Mouse (Mus musculus) forebrain, embryonic 14.5 days (tissue): Measurements from ENCODE around the gene Vav3. TPM values are rescaled to one million over a fixed set of nuclear protein-coding genes. Genes with fewer than 3 reads are reported as not detected.

Experiments
- ATAC-seq: fragments of 200-750 bp; cut with Nextera tagmentation; 2 replicates; pipeline ENCODE4 v1.8.0; 2017; ENCODE audit warnings: mild to moderate bottlenecking, moderate library complexity
- DNase-seq: peaks from one replicate; pipeline ENCODE4 v3.0.0-alpha.2; 2015; ENCODE audit warnings: low spot score
- H3K27ac ChIP-seq: fragments of 300-500 bp; sonication (generic); 2 replicates; pipeline ENCODE4 v1.5.1; 2014; ENCODE audit warnings: low read depth, mild to moderate bottlenecking, control low read depth, low read length, moderate library complexity
- H3K27me3 ChIP-seq: fragments of 300-500 bp; sonication (generic); replicated peaks from 2 replicates; pipeline ENCODE4 v1.6.1; 2014; ENCODE audit warnings: low read length, control low read depth, mixed read lengths; ENCODE audit not compliant: control insufficient read depth, insufficient read depth
- H3K36me3 ChIP-seq: fragments of 300-500 bp; sonication (generic); 2 replicates; pipeline ENCODE4 v1.6.1; 2014; ENCODE audit warnings: low read length, control low read depth; ENCODE audit not compliant: control insufficient read depth, insufficient read depth
- H3K4me1 ChIP-seq: fragments of 300-500 bp; sonication (generic); 2 replicates; pipeline ENCODE4 v1.6.1; 2014; ENCODE audit warnings: antibody characterized with exemption, low read length, control low read depth; ENCODE audit not compliant: control insufficient read depth, insufficient read depth
- H3K4me2 ChIP-seq: fragments of 300-500 bp; sonication (generic); 2 replicates; pipeline ENCODE4 v1.6.1; 2014; ENCODE audit warnings: mild to moderate bottlenecking, control low read depth, low read length
- H3K4me3 ChIP-seq: fragments of 300-500 bp; sonication (generic); 2 replicates; pipeline ENCODE4 v1.5.1; 2014; ENCODE audit warnings: low read depth, low read length, control low read depth
- H3K9ac ChIP-seq: fragments of 300-500 bp; sonication (generic); 2 replicates; pipeline ENCODE4 v1.6.1; 2014; ENCODE audit warnings: mild to moderate bottlenecking, low read length, control low read depth, moderate library complexity
- H3K9me3 ChIP-seq: fragments of 300-500 bp; sonication (generic); replicated peaks from 2 replicates; pipeline ENCODE4 v1.6.1; 2016; ENCODE audit warnings: low read length, control low read depth, mixed read lengths; ENCODE audit not compliant: control insufficient read depth
- WGBS: fragments of 180-500 bp; shearing (Covaris S2); extraction: QIAGEN DNeasy Blood & Tissue Kit; methylation state at CpG from one replicate; pipeline ENCODE4 v1.1.7; 2014; 5-methylcytosine and 5-hydroxymethylcytosine counted together
- polyA plus RNA-seq: library from polyadenylated mRNA; unstranded; fragments of >200 nt; fragmentation: Nextera tagmentation; extraction: Ambion mirVana; gene quantifications from 2 replicates; pipeline ENCODE4 v1.2.1, GENCODE M21; 2014

Vav3 gene
- polyA plus RNA-seq, 1 experiment from 2014 or later, result 7.5 TPM

DNA sequence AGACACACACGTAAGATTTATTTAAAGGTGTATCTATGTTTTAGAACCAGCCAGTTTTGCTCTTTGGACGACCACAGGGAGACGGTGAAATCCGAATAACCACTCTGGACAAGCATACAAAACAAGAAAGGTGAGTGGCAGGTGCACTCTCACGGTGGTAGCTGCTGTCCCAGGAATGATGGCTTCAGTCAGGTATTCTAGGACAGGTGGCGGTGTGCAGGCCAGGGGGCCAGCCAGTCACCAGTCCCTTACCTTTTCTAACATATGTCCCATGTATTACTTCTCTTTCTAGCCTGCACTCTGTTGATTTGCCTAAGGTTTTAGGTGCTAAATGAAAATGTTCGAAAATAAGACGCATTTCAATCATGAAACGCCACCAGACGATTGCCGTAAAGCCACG is 185.4 kb downstream of the Vav3 start:
- no peaks in the 10 kb centered on the region for H3K4me1 ChIP-seq
- no peak overlapping the region for H3K27ac ChIP-seq
- H3K4me3 ChIP-seq, result no peak overlapping the region
- DNase-seq (no peak), ATAC-seq (0 out of 2 replicates have a peak, but pooled peaks have one; percentile 51)
- 91% methylated on average over 12 of the region's 12 CpGs for WGBS
- no peak overlapping the region for H3K9ac ChIP-seq
- no peaks in the 10 kb centered on the region for H3K9me3 ChIP-seq
- H3K27me3 ChIP-seq, result no peaks in the 10 kb centered on the region
- H3K4me2 ChIP-seq, result no peak overlapping the region
- H3K36me3 ChIP-seq, result no peaks in the 10 kb centered on the region

DNA sequence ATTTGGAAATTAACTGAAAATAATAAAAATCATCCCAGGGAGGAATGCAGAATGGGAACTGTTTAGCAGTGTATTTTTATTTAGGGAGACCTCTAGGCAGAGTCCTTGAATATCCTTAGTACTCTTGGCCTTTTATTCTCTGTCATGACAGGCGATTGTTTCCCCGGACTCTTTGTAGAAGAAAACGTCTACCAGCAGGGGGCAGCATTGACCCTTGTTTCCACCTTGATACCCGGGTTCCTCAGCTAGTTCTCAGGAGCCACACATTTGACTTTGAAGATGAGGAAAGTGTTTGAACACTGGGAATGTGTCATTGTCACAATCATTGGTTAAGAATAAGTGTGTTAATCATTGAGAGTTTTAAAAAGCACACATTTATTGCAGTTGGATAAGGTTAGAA is 185.8 kb downstream of the Vav3 start:
- Histone ChIP-seq H3K4me1 (no peaks in the 10 kb centered on the region), H3K4me3 (no peak overlapping the region), H3K36me3 (no peaks in the 10 kb centered on the region), H3K9ac (no peak overlapping the region), H3K9me3 (no peaks in the 10 kb centered on the region), H3K4me2 (no peak overlapping the region), H3K27me3 (no peaks in the 10 kb centered on the region), H3K27ac (no peak overlapping the region)
- peak; percentile 76 for ATAC-seq
- 2% methylated on average over 4 of the region's 4 CpGs for WGBS
- peak; percentile 93 for DNase-seq

DNA sequence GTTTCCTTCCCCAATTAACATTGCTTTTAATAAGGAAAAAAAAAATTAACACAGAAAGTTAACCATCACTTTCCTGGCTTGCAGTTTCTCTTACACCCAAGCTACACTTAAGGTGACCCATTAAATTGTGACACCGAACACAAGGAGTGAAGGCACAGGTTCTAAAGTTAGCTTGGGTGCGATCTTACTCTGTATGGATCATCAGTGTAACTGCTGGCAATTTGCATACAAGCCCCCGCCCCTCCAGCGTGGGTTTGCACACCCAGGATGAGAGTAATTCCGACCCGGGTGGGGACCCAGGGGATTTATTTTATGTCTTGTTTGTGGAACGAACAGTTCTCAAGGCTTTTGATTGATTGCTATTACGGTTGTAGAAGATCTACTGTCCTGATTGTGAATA is 186.2 kb downstream of the Vav3 start:
- no peak overlapping the region for H3K27ac ChIP-seq
- H3K36me3 ChIP-seq, result no peaks in the 10 kb centered on the region
- no peaks in the 10 kb centered on the region for H3K4me1 ChIP-seq
- H3K9ac ChIP-seq, result no peak overlapping the region
- no peak overlapping the region for H3K4me2 ChIP-seq
- H3K9me3 ChIP-seq, result no peaks in the 10 kb centered on the region
- H3K4me3 ChIP-seq, result no peak overlapping the region
- H3K27me3 ChIP-seq, result no peaks in the 10 kb centered on the region
- DNase-seq (no peak), ATAC-seq (0 out of 2 replicates have a peak, but pooled peaks have one; percentile 15)
- WGBS, result 72% methylated on average over 8 of the region's 8 CpGs

DNA sequence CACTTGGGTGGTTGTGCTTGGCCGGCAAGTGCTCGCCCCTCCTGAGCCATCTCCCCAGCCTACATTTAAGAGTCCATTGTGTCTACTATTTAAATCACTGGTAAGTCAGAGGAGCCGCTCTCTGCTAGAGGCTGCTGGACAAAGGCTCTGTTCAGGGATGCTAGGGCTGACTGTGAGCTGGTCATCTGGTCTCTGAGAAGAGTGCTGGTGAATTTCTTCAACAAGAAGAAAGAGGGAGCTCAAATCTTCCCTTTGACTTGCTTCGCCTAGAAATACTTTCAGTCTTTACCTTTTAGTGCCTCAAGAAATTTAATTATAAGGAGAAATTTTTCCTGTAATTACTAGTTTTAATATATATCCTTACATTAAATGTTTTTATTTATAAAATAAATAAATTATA is 188.2 kb downstream of the Vav3 start:
- no peaks in the 10 kb centered on the region for H3K27me3 ChIP-seq
- ATAC-seq (no peak), DNase-seq (peak; percentile 36)
- no peak overlapping the region for H3K4me3 ChIP-seq
- H3K9me3 ChIP-seq, result no peaks in the 10 kb centered on the region
- 64% methylated on average over 4 of the region's 4 CpGs for WGBS
- no peaks in the 10 kb centered on the region for H3K36me3 ChIP-seq
- no peak overlapping the region for H3K27ac ChIP-seq
- H3K9ac ChIP-seq, result no peak overlapping the region
- no peaks in the 10 kb centered on the region for H3K4me1 ChIP-seq
- no peak overlapping the region for H3K4me2 ChIP-seq

DNA sequence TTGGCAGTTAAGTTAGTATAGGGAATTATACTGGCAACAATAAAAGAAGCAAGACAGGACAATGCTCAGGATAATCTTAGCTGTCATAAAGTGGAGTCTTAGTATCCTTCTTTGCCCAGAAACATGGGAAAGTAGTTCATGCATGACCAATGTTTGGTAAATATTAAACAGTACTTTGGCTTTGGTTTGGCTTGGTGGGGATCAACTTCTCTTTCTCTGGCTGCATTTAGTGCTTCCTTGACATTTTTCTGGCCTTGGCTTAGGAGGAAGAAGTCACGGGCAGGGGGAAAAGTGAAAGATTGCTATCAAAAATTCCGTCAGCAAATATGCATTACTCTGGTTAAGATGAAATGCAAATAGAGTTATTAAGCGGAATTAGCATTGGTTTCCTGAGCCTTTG is 197.2 kb downstream of the Vav3 start:
- Histone ChIP-seq H3K4me3 (no peak overlapping the region), H3K36me3 (no peaks in the 10 kb centered on the region), H3K9ac (no peak overlapping the region), H3K27me3 (no peaks in the 10 kb centered on the region), H3K4me1 (0 out of 2 replicates have a peak, but pooled peaks cover 2% of the 10 kb centered on the region), H3K4me2 (no peak overlapping the region), H3K9me3 (no peaks in the 10 kb centered on the region), H3K27ac (no peak overlapping the region)
- ATAC-seq (no peak), DNase-seq (no peak)
- WGBS, result 78% methylated on average over 3 of the region's 3 CpGs

DNA sequence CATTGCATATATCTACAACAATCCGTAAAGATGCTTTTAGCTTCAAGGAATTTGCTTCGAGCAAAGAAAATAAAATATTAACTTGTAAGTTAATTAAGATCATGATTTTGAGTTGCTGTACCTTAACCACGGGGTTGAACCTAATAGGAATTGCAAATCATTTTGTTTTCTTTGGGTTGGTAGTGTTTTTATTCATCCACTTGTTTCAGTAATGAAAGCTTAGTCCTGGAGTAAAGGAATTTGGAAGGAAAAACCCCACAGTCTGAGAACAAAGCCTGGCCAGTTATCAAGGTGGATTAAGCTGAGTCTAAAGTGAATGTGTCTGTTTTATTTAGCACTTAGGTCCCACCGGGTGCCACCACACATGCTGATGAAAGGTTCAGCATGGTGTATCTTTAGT is 199.6 kb downstream of the Vav3 start:
- WGBS, result 37% methylated on average over 4 of the region's 4 CpGs
- Histone ChIP-seq H3K27me3 (no peaks in the 10 kb centered on the region), H3K4me3 (no peak overlapping the region), H3K9me3 (no peaks in the 10 kb centered on the region), H3K4me2 (no peak overlapping the region), H3K9ac (no peak overlapping the region), H3K4me1 (0 out of 2 replicates have a peak, but pooled peaks cover 2% of the 10 kb centered on the region), H3K27ac (no peak overlapping the region), H3K36me3 (no peaks in the 10 kb centered on the region)
- DNase-seq (no peak), ATAC-seq (no peak)

DNA sequence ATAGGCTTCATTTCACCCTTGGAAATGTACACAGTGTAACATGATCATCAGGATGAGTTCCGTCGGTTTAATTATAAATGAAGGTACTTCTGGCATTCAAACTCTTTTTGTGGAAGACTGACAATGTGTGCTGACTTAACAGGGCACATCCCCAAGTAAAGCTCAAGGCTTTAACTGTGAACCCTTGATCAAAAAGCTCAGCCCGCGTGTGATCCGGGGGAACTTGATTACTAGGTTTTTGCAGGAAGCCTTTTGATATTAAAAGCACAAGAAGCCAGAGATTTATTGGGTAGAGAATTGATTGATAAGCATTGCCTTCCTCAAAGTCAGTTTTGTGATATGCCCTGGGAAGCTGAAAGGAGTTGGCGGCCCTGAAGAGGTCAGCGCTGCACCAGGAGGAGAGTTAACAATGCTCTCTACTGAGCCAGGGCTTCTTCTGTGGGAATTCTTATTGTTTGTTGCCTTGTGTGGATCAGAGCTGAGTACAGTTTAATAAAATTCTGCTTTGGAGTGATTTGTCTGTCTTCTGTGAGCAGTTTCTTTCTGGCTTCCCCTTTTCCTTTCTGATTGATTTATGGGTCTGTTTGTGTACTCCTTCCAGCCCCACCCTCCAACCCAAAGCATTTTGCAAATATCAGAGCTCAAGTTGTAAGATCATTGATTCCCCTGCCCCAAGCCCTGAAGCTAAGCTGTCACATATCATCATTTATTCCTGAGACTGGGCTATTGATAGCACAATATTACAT is 204.2 kb downstream of the Vav3 start:
- H3K27me3 ChIP-seq, result no peaks in the 10 kb centered on the region
- H3K9me3 ChIP-seq, result no peaks in the 10 kb centered on the region
- no peak overlapping the region for H3K27ac ChIP-seq
- 0 out of 2 replicates have a peak, but pooled peaks cover 2% of the 10 kb centered on the region for H3K4me1 ChIP-seq
- ATAC-seq (no peak), DNase-seq (no peak)
- H3K36me3 ChIP-seq, result no peaks in the 10 kb centered on the region
- no peak overlapping the region for H3K4me2 ChIP-seq
- H3K4me3 ChIP-seq, result no peak overlapping the region
- 60% methylated on average over 7 of the region's 7 CpGs for WGBS
- no peak overlapping the region for H3K9ac ChIP-seq

DNA sequence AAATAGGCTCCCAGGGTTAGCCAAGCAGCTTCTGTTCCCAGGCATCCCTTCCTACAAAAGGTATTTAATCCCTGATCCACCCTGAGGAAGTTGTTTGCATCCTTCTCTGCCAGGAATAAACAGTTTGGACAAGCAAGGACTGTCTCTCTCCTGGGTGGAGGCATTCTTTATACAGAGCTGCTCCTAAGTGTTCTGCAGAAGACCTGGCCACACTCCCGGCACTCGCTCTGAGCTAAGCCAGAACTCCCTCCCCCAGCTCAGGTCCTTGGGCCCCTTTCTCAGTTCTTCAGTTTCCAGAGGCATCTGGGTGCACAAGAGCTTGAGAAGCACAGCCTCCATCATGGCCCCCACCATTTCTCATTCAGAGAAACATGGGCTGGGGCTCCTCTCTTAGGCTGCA is 216.9 kb downstream of the Vav3 start:
- Histone ChIP-seq H3K36me3 (no peaks in the 10 kb centered on the region), H3K4me3 (no peak overlapping the region), H3K9ac (no peak overlapping the region), H3K27ac (no peak overlapping the region), H3K9me3 (no peaks in the 10 kb centered on the region), H3K4me1 (no peaks in the 10 kb centered on the region), H3K27me3 (no peaks in the 10 kb centered on the region), H3K4me2 (no peak overlapping the region)
- WGBS, result 54% methylated on average over 2 of the region's 2 CpGs
- DNase-seq (no peak), ATAC-seq (no peak)

DNA sequence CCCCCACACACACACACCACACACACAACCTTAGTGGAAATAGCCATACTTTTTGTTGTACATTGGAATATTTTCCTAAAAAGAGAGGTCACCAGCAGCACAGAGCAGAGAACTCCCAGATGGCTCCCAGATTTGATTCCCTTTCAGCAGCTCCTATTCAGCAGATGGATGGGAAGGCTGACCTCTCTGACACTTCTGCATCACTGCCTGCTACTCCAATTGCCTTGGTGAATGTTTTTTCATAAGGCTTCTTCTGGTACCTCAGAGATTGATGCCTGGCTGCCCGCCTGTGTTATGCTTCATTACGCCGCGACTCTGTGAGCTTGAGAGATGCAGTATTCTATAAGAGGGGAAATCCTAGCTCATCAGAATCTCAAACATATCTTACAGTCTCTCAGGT is 220.8 kb downstream of the Vav3 start:
- WGBS, result 60% methylated on average over 4 of the region's 4 CpGs

More for the DNA sequence above, 220.8 kb downstream of the Vav3 start:
- Histone ChIP-seq H3K27me3 (no peaks in the 10 kb centered on the region), H3K9me3 (no peaks in the 10 kb centered on the region), H3K36me3 (no peaks in the 10 kb centered on the region), H3K4me2 (no peak overlapping the region), H3K9ac (no peak overlapping the region), H3K27ac (no peak overlapping the region), H3K4me3 (no peak overlapping the region), H3K4me1 (no peaks in the 10 kb centered on the region)
- DNase-seq (peak; percentile 29), ATAC-seq (peak; percentile 37; the same call in 1 of the 2 replicates)
